Mouse (Mus musculus): ENCODE data around the gene Farp1.
A peak's percentile ranks its signal among the peaks of the same experiment; 100 is the strongest.

Farp1 gene

GRCm38 (mm10) chr14:121057750-121058149 lies 22.8 kb downstream of the Farp1 start:
- no peak for DNase-seq (ENCODE audit: low spot score)

GRCm38 (mm10) chr14:121058481-121058880 lies 23.5 kb downstream of the Farp1 start:
- DNase-seq (ENCODE audit: low spot score) = no peak

- DNase-seq (ENCODE audit: low spot score) = no peak
These were observed 24.3 kb downstream of the Farp1 start for GRCm38 (mm10) chr14:121059266-121059665.

- no peak for DNase-seq (ENCODE audit: low spot score)
These were observed 25.5 kb downstream of the Farp1 start for GRCm38 (mm10) chr14:121060484-121060883.

- no peak for DNase-seq (ENCODE audit: low spot score)
These were observed 26.7 kb downstream of the Farp1 start for GRCm38 (mm10) chr14:121061686-121062085.

- DNase-seq (ENCODE audit: low spot score) = no peak
These were observed 27.5 kb downstream of the Farp1 start for GRCm38 (mm10) chr14:121062238-121063082.

GRCm38 (mm10) chr14:121064726-121065125 lies 29.7 kb downstream of the Farp1 start:
- no peak for DNase-seq (ENCODE audit: low spot score)

GRCm38 (mm10) chr14:121073093-121073866 lies 38.3 kb downstream of the Farp1 start:
- DNase-seq (ENCODE audit: low spot score) = peak; percentile 30

GRCm38 (mm10) chr14:121074197-121074734 lies 39.3 kb downstream of the Farp1 start:
- no peak for DNase-seq (ENCODE audit: low spot score)

GRCm38 (mm10) chr14:121080739-121081138 lies 45.7 kb downstream of the Farp1 start:
- no peak for DNase-seq (ENCODE audit: low spot score)

- DNase-seq (ENCODE audit: low spot score) = peak; percentile 68
These were observed 47.3 kb downstream of the Farp1 start for GRCm38 (mm10) chr14:121082341-121082740.

- no peak for DNase-seq (ENCODE audit: low spot score)
These were observed 47.8 kb downstream of the Farp1 start for GRCm38 (mm10) chr14:121082793-121083192.

- DNase-seq (ENCODE audit: low spot score) = no peak
These were observed 48.4 kb downstream of the Farp1 start for GRCm38 (mm10) chr14:121083352-121083751.

- no peak for DNase-seq (ENCODE audit: low spot score)
These were observed 57.5 kb downstream of the Farp1 start for GRCm38 (mm10) chr14:121092517-121092916.

- no peak for DNase-seq (ENCODE audit: low spot score)
These were observed 58.9 kb downstream of the Farp1 start for GRCm38 (mm10) chr14:121093860-121094259.

- DNase-seq (ENCODE audit: low spot score) = peak; percentile 31
These were observed 62.8 kb downstream of the Farp1 start for GRCm38 (mm10) chr14:121097640-121098435.

GRCm38 (mm10) chr14:121099120-121099519 lies 64.1 kb downstream of the Farp1 start:
- no peak for DNase-seq (ENCODE audit: low spot score)

GRCm38 (mm10) chr14:121099876-121100275 lies 64.9 kb downstream of the Farp1 start:
- no peak for DNase-seq (ENCODE audit: low spot score)

- peak; percentile 72 for DNase-seq (ENCODE audit: low spot score)
These were observed 65.8 kb downstream of the Farp1 start for GRCm38 (mm10) chr14:121100829-121101228.

GRCm38 (mm10) chr14:121101531-121101930 lies 66.5 kb downstream of the Farp1 start:
- no peak for DNase-seq (ENCODE audit: low spot score)

- no peak for DNase-seq (ENCODE audit: low spot score)
These were observed 67.6 kb downstream of the Farp1 start for GRCm38 (mm10) chr14:121102599-121102998.

- peak; percentile 62 for DNase-seq (ENCODE audit: low spot score)
These were observed 68.5 kb downstream of the Farp1 start for GRCm38 (mm10) chr14:121103459-121103858.
